Mouse (Mus musculus) myocyte (in vitro differentiated cells): ENCODE results near the gene Dnajc21. TPM values are rescaled to one million over a fixed set of nuclear protein-coding genes. Genes with fewer than 3 reads are reported as not detected.

Experiments used
- H3K27me3 ChIP-seq: one replicate; pipeline ENCODE4 v1.6.1; 2011; ENCODE audit not compliant: control insufficient read depth, insufficient read depth, insufficient read length
- H3K36me3 ChIP-seq: one replicate; pipeline ENCODE4 v1.6.1; 2011; ENCODE audit not compliant: control insufficient read depth, insufficient read depth
- H3K4me2 ChIP-seq: one replicate; pipeline ENCODE4 v1.6.1; 2011; ENCODE audit warnings: low read depth, control low read depth
- H3K4me3 ChIP-seq: one replicate; pipeline ENCODE4 v1.5.1; 2011; ENCODE audit warnings: mild to moderate bottlenecking, control low read depth, moderate library complexity
- H3K79me2 ChIP-seq: one replicate; pipeline ENCODE4 v1.6.1; 2011; ENCODE audit not compliant: control insufficient read depth, insufficient read depth
- H3ac ChIP-seq: one replicate; pipeline ENCODE4 v1.6.1; 2011; ENCODE audit not compliant: control insufficient read depth, insufficient read length
- CEBPB ChIP-seq: IDR thresholded peaks from 2 replicates; pipeline ENCODE4 v1.6.1; 2011; ENCODE audit warnings: mild to moderate bottlenecking, moderate library complexity; ENCODE audit not compliant: poor library complexity, insufficient read depth, severe bottlenecking
- E2F4 ChIP-seq: IDR thresholded peaks from one replicate; pipeline ENCODE4 v1.6.1; 2011; ENCODE audit warnings: mild to moderate bottlenecking, control low read depth, moderate library complexity; ENCODE audit not compliant: insufficient read depth
- MAX ChIP-seq: IDR thresholded peaks from one replicate; pipeline ENCODE4 v1.6.1; 2011; ENCODE audit warnings: low read depth, mild to moderate bottlenecking, control low read depth
- MYOD1 ChIP-seq, 3 experiments: IDR thresholded peaks; one replicate each; pipeline ENCODE4 v1.6.1; 2011; ENCODE audit warnings: control low read depth in 2 of 3, low read depth in 2 of 3, mild to moderate bottlenecking in 2 of 3, moderate library complexity in 1 of 3; ENCODE audit not compliant: insufficient read length in 2 of 3, control insufficient read depth in 1 of 3
- MYOG ChIP-seq, 3 experiments: IDR thresholded peaks; one replicate each; pipeline ENCODE4 v1.6.1; 2011; ENCODE audit warnings: control low read depth in 2 of 3, low read depth in 2 of 3, mild to moderate bottlenecking in 2 of 3; ENCODE audit not compliant: insufficient read length in 2 of 3, control insufficient read depth in 1 of 3, insufficient read depth in 1 of 3
- POLR2A ChIP-seq: IDR thresholded peaks from one replicate; pipeline ENCODE4 v1.6.1; 2011; ENCODE audit warnings: low read depth, mild to moderate bottlenecking, control low read depth, moderate library complexity; ENCODE audit not compliant: insufficient read length
- POLR2AphosphoS2 ChIP-seq: IDR thresholded peaks from one replicate; pipeline ENCODE4 v1.6.1; 2011; ENCODE audit warnings: low read depth, control low read depth; ENCODE audit not compliant: insufficient read length
- REST ChIP-seq: IDR thresholded peaks from one replicate; pipeline ENCODE4 v1.6.1; 2011; ENCODE audit warnings: mild to moderate bottlenecking, control low read depth, moderate library complexity; ENCODE audit not compliant: insufficient read depth, insufficient read length
- SRF ChIP-seq: IDR thresholded peaks from one replicate; pipeline ENCODE4 v1.6.1; 2011; ENCODE audit warnings: low read depth; ENCODE audit not compliant: control insufficient read depth, insufficient read length
- TCF12 ChIP-seq: IDR thresholded peaks from one replicate; pipeline ENCODE4 v1.6.1; 2011; ENCODE audit warnings: mild to moderate bottlenecking, control low read depth; ENCODE audit not compliant: poor library complexity, insufficient read depth, severe bottlenecking
- TCF3 ChIP-seq: IDR thresholded peaks from one replicate; pipeline ENCODE4 v1.6.1; 2011; ENCODE audit warnings: low read depth, control low read depth; ENCODE audit not compliant: insufficient read length
- USF1 ChIP-seq: IDR thresholded peaks from one replicate; pipeline ENCODE4 v1.6.1; 2011; ENCODE audit warnings: low read depth, mild to moderate bottlenecking, control low read depth, moderate library complexity
- polyA plus RNA-seq: library from polyadenylated mRNA; unstranded; fragments of >200 nt; fragmentation: generic; extraction: Trizol; gene quantifications from one replicate; pipeline ENCODE4 v1.2.1, GENCODE M21; 2012; ENCODE audit warnings: missing spikeins

The Dnajc21 gene
- polyA plus RNA-seq, 1 experiment: 16.6 TPM

DNA sequence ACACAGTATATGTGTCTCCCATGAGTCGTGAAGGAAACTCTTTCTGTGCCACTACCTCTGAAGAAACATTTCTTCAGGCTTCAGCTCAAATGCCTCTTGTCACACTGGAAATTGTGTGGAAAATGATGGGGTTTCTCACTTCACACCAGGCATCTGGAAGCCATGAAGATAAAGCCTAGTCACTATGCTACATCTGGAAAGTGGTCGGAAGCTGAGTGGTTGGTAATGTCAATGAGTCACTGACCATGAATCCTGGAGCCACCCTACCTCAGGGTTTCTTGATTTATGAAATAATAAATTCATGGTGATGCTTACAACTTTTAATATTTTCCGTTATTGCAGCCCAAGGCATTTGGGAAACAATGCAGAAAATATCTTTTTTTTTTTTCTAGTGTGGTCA is 60.5 kb downstream of the Dnajc21 start:
- no peak overlapping the region for H3K4me2 ChIP-seq
- no peak overlapping the region for H3K4me3 ChIP-seq
- H3ac ChIP-seq: no peak overlapping the region
- H3K27me3 ChIP-seq: no peaks in the 10 kb centered on the region
- no peak for TF ChIP-seq USF1
- TF ChIP-seq POLR2A: no peak
- no peak for TF ChIP-seq MYOD1 (IDR thresholded peaks at IDR 0.05; ENCODE audit: control insufficient read depth in 1 of 3, insufficient read length in 2 of 3, low read depth in 2 of 3)
- TF ChIP-seq TCF3: no peak
- no peak for TF ChIP-seq MYOG (IDR thresholded peaks at IDR 0.05; ENCODE audit: control insufficient read depth in 1 of 3, insufficient read depth in 1 of 3, insufficient read length in 2 of 3, low read depth in 2 of 3)
- TF ChIP-seq TCF12: no peak
- TF ChIP-seq SRF: no peak
- no peak for TF ChIP-seq CEBPB
- no peak for TF ChIP-seq REST
- TF ChIP-seq MAX: no peak
- TF ChIP-seq E2F4: no peak
- no peak for TF ChIP-seq POLR2AphosphoS2
- H3K36me3 ChIP-seq: no peaks in the 10 kb centered on the region
- no peaks in the 10 kb centered on the region for H3K79me2 ChIP-seq

- H3K36me3 ChIP-seq: no peaks in the 10 kb centered on the region
- no peak overlapping the region for H3K4me2 ChIP-seq
- no peak overlapping the region for H3K4me3 ChIP-seq
- H3ac ChIP-seq: no peak overlapping the region
- no peak for TF ChIP-seq MAX
- no peak for TF ChIP-seq SRF
- TF ChIP-seq CEBPB: no peak
- no peak for TF ChIP-seq POLR2A
- no peak for TF ChIP-seq REST
- no peak for TF ChIP-seq MYOG (IDR thresholded peaks at IDR 0.05; ENCODE audit: control insufficient read depth in 1 of 3, insufficient read depth in 1 of 3, insufficient read length in 2 of 3, low read depth in 2 of 3)
- no peaks in the 10 kb centered on the region for H3K79me2 ChIP-seq
- no peaks in the 10 kb centered on the region for H3K27me3 ChIP-seq
Measured at GRCm38 (mm10) chr15:10400415-10400814, 69.9 kb downstream of the Dnajc21 start.

DNA sequence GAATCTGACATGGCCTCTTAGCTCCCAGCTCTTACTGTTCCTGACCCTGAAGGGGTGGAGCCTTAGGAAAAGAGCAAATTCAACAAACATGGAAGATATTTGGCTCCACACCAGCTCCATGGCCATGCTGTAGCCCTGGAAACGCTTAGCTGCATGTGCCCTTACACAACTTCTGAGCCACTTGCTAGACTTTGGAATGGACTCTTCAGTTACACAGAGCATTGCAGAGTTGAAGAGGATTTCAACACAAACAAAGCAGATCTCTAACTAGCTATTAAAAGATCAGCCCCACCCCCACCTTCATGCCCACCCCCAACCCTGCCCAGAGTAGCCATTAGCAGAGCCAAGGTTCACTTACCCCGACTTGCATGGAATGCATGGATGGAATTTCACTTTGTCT is 70.5 kb downstream of the Dnajc21 start:
- Histone ChIP-seq H3K4me3 (no peak overlapping the region), H3ac (no peak overlapping the region), H3K79me2 (no peaks in the 10 kb centered on the region), H3K36me3 (no peaks in the 10 kb centered on the region), H3K4me2 (no peak overlapping the region), H3K27me3 (no peaks in the 10 kb centered on the region)
- TF ChIP-seq MYOD1 (IDR thresholded peaks at IDR 0.05; ENCODE audit: control insufficient read depth in 1 of 3, insufficient read length in 2 of 3, low read depth in 2 of 3) (no peak), USF1 (no peak), TCF3 (no peak), MYOG (IDR thresholded peaks at IDR 0.05; ENCODE audit: control insufficient read depth in 1 of 3, insufficient read depth in 1 of 3, insufficient read length in 2 of 3, low read depth in 2 of 3) (no peak), POLR2AphosphoS2 (no peak), CEBPB (no peak), SRF (no peak), MAX (no peak), REST (no peak), E2F4 (no peak), POLR2A (no peak), TCF12 (no peak)

Other genes starting within 250 kb of the Dnajc21 start
- not detected for gene Gm21973, start 145.1 kb downstream of the Dnajc21 start, polyA plus RNA-seq
- not detected for gene Agxt2, start 112.0 kb downstream of the Dnajc21 start, polyA plus RNA-seq
- 23.4 TPM for gene Brix1, start 15.4 kb upstream of the Dnajc21 start, polyA plus RNA-seq
- 16.6 TPM for gene Rad1, start 15.5 kb upstream of the Dnajc21 start, polyA plus RNA-seq
- gene Ttc23l, start 88.2 kb upstream of the Dnajc21 start, polyA plus RNA-seq: not detected
- gene Rai14, start 244.1 kb upstream of the Dnajc21 start, polyA plus RNA-seq: 27.4 TPM